ENCODE assay signal across 11 mouse cellular contexts in the genomic region with DNA sequence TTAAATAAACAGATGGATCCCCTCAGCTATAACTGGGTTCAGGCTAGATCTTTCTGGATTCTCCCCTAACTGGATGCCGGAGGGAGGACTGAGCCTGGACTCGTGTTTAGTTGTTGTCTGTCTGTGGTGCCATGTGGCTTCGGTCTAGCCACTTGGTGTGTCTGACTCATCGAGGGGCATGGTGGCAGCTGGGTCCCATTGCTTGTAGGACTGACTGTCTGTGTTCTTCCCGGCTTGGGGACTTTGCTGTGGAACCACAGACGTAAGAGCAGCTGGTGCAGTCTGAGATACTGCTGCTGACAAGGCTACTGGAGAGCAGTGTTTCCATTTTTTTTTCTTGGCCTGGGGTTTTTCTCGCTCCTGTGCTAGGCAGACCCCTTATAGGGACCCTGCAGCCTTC.
DNase-seq lines count a peak whose midpoint lies in the region; ATAC-seq and TF ChIP-seq lines count a peak whose summit lies in the region.
"Had no signal": no experiment of that assay in that cellular context is flagged by ENCODE, and none has a peak within 500 bp of the region (broad histone marks: within the 10 kb centered on the region; RNA-seq: fewer than 3 reads in every experiment).

No protein-coding gene starts in this region.

- WGBS in heart, embryonic 14.5 days: 41% methylated on average over 7 of the region's 7 CpGs
- 60% methylated on average over 7 of the region's 7 CpGs for WGBS in forebrain, embryonic 14.5 days
- WGBS in hindbrain, postnatal 0 days: 51% methylated on average over 7 of the region's 7 CpGs

- H3K4me3 ChIP-seq in heart, embryonic 14.5 days (ENCODE audit: control insufficient read depth in 1 of 2, insufficient read depth in 1 of 2, low read depth in 1 of 2, low read length in 2 of 2): no peak overlapping the region
- no peak overlapping the region for H3K4me3 ChIP-seq in forebrain, embryonic 14.5 days (ENCODE audit: low read depth, low read length)
- no peak overlapping the region for H3K4me3 ChIP-seq in hindbrain, postnatal 0 days (ENCODE audit: low read length)
- H3K4me3 ChIP-seq: embryonic facial prominence, embryonic 12.5 days had no signal

- TF ChIP-seq CTCF in hindbrain, postnatal 0 days (IDR thresholded peaks at IDR 0.05; ENCODE audit: low read depth): no peak

- H3K36me3 ChIP-seq in heart, embryonic 14.5 days (ENCODE audit: control insufficient read depth, insufficient read depth, low read length): no peaks in the 10 kb centered on the region
- no peaks in the 10 kb centered on the region for H3K36me3 ChIP-seq in forebrain, embryonic 14.5 days (ENCODE audit: control insufficient read depth, insufficient read depth, low read length)
- no peaks in the 10 kb centered on the region for H3K36me3 ChIP-seq in hindbrain, postnatal 0 days (ENCODE audit: insufficient read depth, low read length)
- H3K36me3 ChIP-seq: embryonic facial prominence, embryonic 12.5 days had no signal

- H3K9me3 ChIP-seq in heart, embryonic 14.5 days (ENCODE audit: control insufficient read depth, low read length): no peaks in the 10 kb centered on the region
- H3K9me3 ChIP-seq in forebrain, embryonic 14.5 days (replicated peaks; ENCODE audit: control insufficient read depth, low read length): no peaks in the 10 kb centered on the region
- H3K9me3 ChIP-seq in hindbrain, postnatal 0 days (ENCODE audit: low read length): no peaks in the 10 kb centered on the region
- H3K9me3 ChIP-seq: embryonic facial prominence, embryonic 12.5 days had no signal

- H3K9ac ChIP-seq in heart, embryonic 14.5 days (ENCODE audit: low read length): peak overlapping the region; percentile 53; the same call in 1 of the 2 replicates
- H3K9ac ChIP-seq in forebrain, embryonic 14.5 days (ENCODE audit: low read length): peak overlapping the region; percentile 32; the same call in 1 of the 2 replicates
- no peak overlapping the region for H3K9ac ChIP-seq in hindbrain, postnatal 0 days (replicated peaks; ENCODE audit: low read length)
- H3K9ac ChIP-seq: liver, embryonic 14.5 days had no signal

- no peaks in the 10 kb centered on the region for H3K27me3 ChIP-seq in heart, embryonic 14.5 days (ENCODE audit: control insufficient read depth, insufficient read depth, low read length)
- H3K27me3 ChIP-seq in forebrain, embryonic 14.5 days (replicated peaks; ENCODE audit: control insufficient read depth, insufficient read depth, low read length): no peaks in the 10 kb centered on the region
- H3K27me3 ChIP-seq in hindbrain, postnatal 0 days (ENCODE audit: insufficient read depth, low read length): no peaks in the 10 kb centered on the region
- H3K27me3 ChIP-seq: embryonic facial prominence, embryonic 12.5 days had no signal

- ATAC-seq in heart, embryonic 14.5 days (ENCODE audit: insufficient number of reproducible peaks, insufficient read depth, low FRiP score, low read depth): no peak
- no peak for ATAC-seq in forebrain, embryonic 14.5 days
- no peak for ATAC-seq in hindbrain, postnatal 0 days
- ATAC-seq: intestine, postnatal 0 days had no signal

- peaks cover 70 to 88% of the 10 kb centered on the region in 2 experiments for H3K4me1 ChIP-seq in heart, embryonic 14.5 days (ENCODE audit: control insufficient read depth in 2 of 2, insufficient read depth in 2 of 2, low read length in 2 of 2)
- H3K4me1 ChIP-seq in forebrain, embryonic 14.5 days (ENCODE audit: control insufficient read depth, insufficient read depth, low read length): peaks cover 82% of the 10 kb centered on the region
- H3K4me1 ChIP-seq in hindbrain, postnatal 0 days (ENCODE audit: insufficient read depth, low read length): peaks cover 33% of the 10 kb centered on the region

- no peak for DNase-seq in heart, adult 18-20 months
- DNase-seq in 416B (ENCODE audit: low read depth): peak; percentile 40
- no peak for DNase-seq in forebrain, embryonic 14.5 days (ENCODE audit: low spot score)
- no peak for DNase-seq in hindbrain, postnatal 0 days (ENCODE audit: low spot score)
- no peak for DNase-seq in embryo, embryonic 10 days (ENCODE audit: low spot score)
- no peak for DNase-seq in gastrocnemius, adult 18-20 months (ENCODE audit: low spot score)
- no peak for DNase-seq in Muller cell, postnatal 12 days (ENCODE audit: inconsistent ontology term)

- 0 out of 2 replicates have a peak overlapping the region, but pooled peaks have one; percentile 7 for H3K4me2 ChIP-seq in heart, embryonic 14.5 days (ENCODE audit: low read length)
- H3K4me2 ChIP-seq in forebrain, embryonic 14.5 days (ENCODE audit: low read length): no peak overlapping the region
- no peak overlapping the region for H3K4me2 ChIP-seq in hindbrain, postnatal 0 days (ENCODE audit: low read depth, low read length)
- H3K4me2 ChIP-seq: embryonic facial prominence, embryonic 12.5 days had no signal

- peak overlapping the region; percentile 63 to 90 for H3K27ac ChIP-seq in heart, embryonic 14.5 days (replicated peaks in 1 of 2; ENCODE audit: control insufficient read depth in 1 of 2, insufficient read depth in 1 of 2, low read depth in 2 of 2, low read length in 2 of 2)
- peak overlapping the region; percentile 52; the same call in 1 of the 2 replicates for H3K27ac ChIP-seq in forebrain, embryonic 14.5 days (ENCODE audit: low read depth, low read length)
- H3K27ac ChIP-seq in hindbrain, postnatal 0 days: peak overlapping the region; percentile 15; the same call in 1 of the 2 replicates
- H3K27ac ChIP-seq: embryonic facial prominence, embryonic 12.5 days; liver, embryonic 14.5 days had no signal

Comparison
In these comparisons a context has a peak if more than half of its experiments do, and no peak if none do; other contexts are left out.
1. H3K27ac ChIP-seq: peak in every context shown above with its lines; median percentile 76 in heart, embryonic 14.5 days; 52 in forebrain, embryonic 14.5 days; 15 in hindbrain, postnatal 0 days.